Mouse (Mus musculus) embryo, embryonic 11.5 days (tissue): ENCODE data around the gene Reln.

Experiments used
- DNase-seq: peaks from one replicate; pipeline ENCODE4 v3.0.0-alpha.2; 2012; ENCODE audit warnings: low read depth, low spot score

Gene Reln

GRCm38 (mm10) chr5:22007304-22008059 lies 337.0 kb downstream of the Reln start:
- no peak for DNase-seq

GRCm38 (mm10) chr5:22003858-22004257 lies 340.6 kb downstream of the Reln start:
- no peak for DNase-seq

- no peak for DNase-seq
Measured at GRCm38 (mm10) chr5:21987711-21988110, 356.8 kb downstream of the Reln start.

GRCm38 (mm10) chr5:21986311-21986710 lies 358.2 kb downstream of the Reln start:
- DNase-seq, result peak; percentile 49

- no peak for DNase-seq
Measured at GRCm38 (mm10) chr5:21983021-21983667, 361.4 kb downstream of the Reln start.

GRCm38 (mm10) chr5:21981216-21981615 lies 363.3 kb downstream of the Reln start:
- no peak for DNase-seq

GRCm38 (mm10) chr5:21980544-21980943 lies 364.0 kb downstream of the Reln start:
- DNase-seq, result no peak

GRCm38 (mm10) chr5:21973266-21974010 lies 371.1 kb downstream of the Reln start:
- no peak for DNase-seq

GRCm38 (mm10) chr5:21961796-21962195 lies 382.7 kb downstream of the Reln start:
- no peak for DNase-seq

- DNase-seq, result no peak
Measured at GRCm38 (mm10) chr5:21960151-21960550, 384.4 kb downstream of the Reln start.

- DNase-seq, result no peak
Measured at GRCm38 (mm10) chr5:21957586-21957985, 386.9 kb downstream of the Reln start.

GRCm38 (mm10) chr5:21957061-21957460 lies 387.4 kb downstream of the Reln start:
- no peak for DNase-seq

- DNase-seq, result no peak
Measured at GRCm38 (mm10) chr5:21949507-21949897, 395.0 kb downstream of the Reln start.

GRCm38 (mm10) chr5:21948736-21949506 lies 395.6 kb downstream of the Reln start:
- DNase-seq, result no peak

- DNase-seq, result no peak
Measured at GRCm38 (mm10) chr5:21947610-21948381, 396.7 kb downstream of the Reln start.

GRCm38 (mm10) chr5:21944579-21944978 lies 399.9 kb downstream of the Reln start:
- DNase-seq, result no peak

GRCm38 (mm10) chr5:21939405-21939804 lies 405.1 kb downstream of the Reln start:
- DNase-seq, result no peak

GRCm38 (mm10) chr5:21938138-21938537 lies 406.4 kb downstream of the Reln start:
- no peak for DNase-seq

GRCm38 (mm10) chr5:21936627-21937026 lies 407.9 kb downstream of the Reln start:
- no peak for DNase-seq

GRCm38 (mm10) chr5:21936096-21936495 lies 408.4 kb downstream of the Reln start:
- DNase-seq, result no peak

GRCm38 (mm10) chr5:21934811-21935396 lies 409.6 kb downstream of the Reln start:
- no peak for DNase-seq
